Mouse (Mus musculus): ENCODE data around the gene Ifitm7. TPM values are rescaled to one million over a fixed set of nuclear protein-coding genes. Genes with fewer than 3 reads are reported as not detected.

Gene Ifitm7
- polyA plus RNA-seq (2015; fragmentation: Nextera tagmentation; extraction: Ambion mirVana), result not detected in 2 replicates

DNA sequence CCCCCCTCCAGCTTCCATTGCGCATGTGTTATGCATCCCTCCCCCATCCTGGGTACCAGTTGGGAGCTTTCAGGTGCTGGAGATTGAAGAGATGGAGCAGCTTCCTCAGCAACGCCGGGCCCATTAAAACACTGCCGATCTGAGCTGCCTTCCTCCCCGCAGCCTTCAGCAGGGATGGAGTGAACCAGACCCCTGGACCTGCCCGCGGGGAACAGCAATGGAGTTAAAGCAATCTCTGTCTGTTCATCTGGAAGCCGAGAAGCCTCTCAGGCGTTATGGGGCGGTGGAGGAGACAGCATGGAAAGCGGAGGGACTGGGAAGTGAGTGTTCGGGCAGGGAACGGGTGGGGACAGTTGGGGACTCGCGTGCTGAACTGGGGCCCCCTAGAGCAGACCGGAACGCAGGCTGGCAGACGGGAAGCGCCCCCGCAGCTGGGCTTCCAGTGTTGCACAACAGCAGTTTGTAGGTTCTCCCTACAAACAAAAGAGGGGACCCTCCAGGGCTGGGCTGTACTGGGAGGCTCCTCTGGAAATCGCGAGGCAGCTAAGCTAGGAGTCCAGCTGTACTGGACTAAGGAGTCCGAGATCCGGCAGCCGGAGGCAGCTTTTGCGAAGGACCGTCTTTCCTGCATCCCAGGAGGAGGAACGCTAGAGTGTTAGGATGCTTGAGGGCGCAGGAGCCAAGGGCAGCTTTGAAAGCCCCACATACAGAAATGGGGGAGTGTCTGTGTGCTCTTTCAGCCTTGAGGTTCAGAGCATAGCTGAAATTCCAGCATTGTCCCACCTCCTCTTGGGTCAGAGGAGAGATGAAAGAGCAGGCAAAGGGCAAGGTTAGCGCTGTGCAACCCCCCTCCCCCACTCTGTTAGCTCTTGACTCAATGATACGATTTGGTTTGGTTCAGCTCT lies at the start of gene Ifitm7, which contains the start of gene 2900011O08Rik:
Gene Ifitm7 (minus strand): TSS at position 315 of the 905 bp plus-strand sequence.
Gene 2900011O08Rik (plus strand): TSS at position 31 of the 905 bp plus-strand sequence.
- 0 out of 2 replicates have a peak, but pooled peaks have one; percentile 43 for ATAC-seq (ENCODE audit: insufficient read depth, low FRiP score, low read depth)
- H3K27me3 ChIP-seq (replicated peaks), result no peaks in the 10 kb centered on the region
- H3K4me1 ChIP-seq, result no peaks in the 10 kb centered on the region
- H3K36me3 ChIP-seq, result no peaks in the 10 kb centered on the region
- no peak within 1 kb of the TSS for H3K9ac ChIP-seq
- H3K27ac ChIP-seq, result no peak within 1 kb of the TSS
- peak within 1 kb of the TSS; percentile 76 for H3K4me2 ChIP-seq
- peak within 1 kb of the TSS; percentile 39 for H3K4me3 ChIP-seq (replicated peaks)
- H3K9me3 ChIP-seq, result no peaks in the 10 kb centered on the region
- WGBS, result under 1% methylated on average over 31 of the region's 31 CpGs

DNA sequence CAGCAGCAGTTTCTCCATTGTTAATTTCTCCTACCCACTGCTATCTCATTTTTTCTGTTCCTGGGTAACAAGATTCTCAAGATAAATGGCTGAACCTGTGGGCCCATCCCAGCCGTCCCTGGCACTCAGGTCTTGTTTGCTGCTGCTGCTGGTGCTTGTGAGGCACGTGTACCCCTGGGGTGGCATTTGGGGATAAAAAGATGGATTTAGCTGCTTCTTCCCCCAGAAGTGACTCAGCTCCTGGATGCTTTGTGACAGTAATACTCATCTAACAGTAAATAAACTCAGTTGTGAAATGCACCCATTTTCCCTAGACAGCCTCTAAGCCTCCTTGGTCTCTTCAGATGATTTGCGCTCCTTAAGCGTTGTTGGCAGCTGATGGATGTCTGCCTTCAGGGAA lies 46.4 kb upstream of the Ifitm7 start:
- H3K4me1 ChIP-seq, result no peaks in the 10 kb centered on the region
- H3K27ac ChIP-seq, result no peak overlapping the region
- no peak for ATAC-seq (ENCODE audit: insufficient read depth, low FRiP score, low read depth)
- no peak overlapping the region for H3K9ac ChIP-seq
- no peak overlapping the region for H3K4me3 ChIP-seq (replicated peaks)
- 62% methylated on average over 4 of the region's 4 CpGs for WGBS
- no peak overlapping the region for H3K4me2 ChIP-seq
- H3K27me3 ChIP-seq (replicated peaks), result no peaks in the 10 kb centered on the region
- H3K36me3 ChIP-seq, result no peaks in the 10 kb centered on the region
- no peaks in the 10 kb centered on the region for H3K9me3 ChIP-seq

DNA sequence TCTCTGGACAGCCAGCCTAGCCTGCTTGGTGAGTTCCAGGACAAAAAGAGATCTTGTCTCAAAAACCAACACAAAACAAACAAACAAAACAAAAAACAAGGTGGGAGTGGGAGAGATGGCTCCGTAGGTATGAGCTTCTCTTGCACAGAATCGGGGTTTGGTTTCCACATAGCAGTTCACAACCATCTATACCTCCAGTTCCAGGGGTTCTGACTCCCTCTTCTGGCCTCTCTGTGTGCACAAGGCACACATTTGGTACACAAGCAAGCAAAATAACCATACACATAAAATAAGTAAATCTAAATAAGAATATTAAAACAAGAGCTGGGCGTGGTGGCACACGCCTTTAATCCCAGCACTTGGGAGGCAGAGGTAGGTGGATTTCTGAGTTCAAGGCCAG lies 44.0 kb upstream of the Ifitm7 start:
- no peaks in the 10 kb centered on the region for H3K36me3 ChIP-seq
- H3K4me2 ChIP-seq, result no peak overlapping the region
- WGBS, result 84% methylated on average over 4 of the region's 4 CpGs
- no peak overlapping the region for H3K9ac ChIP-seq
- H3K4me3 ChIP-seq (replicated peaks), result no peak overlapping the region
- H3K9me3 ChIP-seq, result no peaks in the 10 kb centered on the region
- ATAC-seq (ENCODE audit: insufficient read depth, low FRiP score, low read depth), result no peak
- H3K4me1 ChIP-seq, result no peaks in the 10 kb centered on the region
- no peak overlapping the region for H3K27ac ChIP-seq
- H3K27me3 ChIP-seq (replicated peaks), result no peaks in the 10 kb centered on the region

DNA sequence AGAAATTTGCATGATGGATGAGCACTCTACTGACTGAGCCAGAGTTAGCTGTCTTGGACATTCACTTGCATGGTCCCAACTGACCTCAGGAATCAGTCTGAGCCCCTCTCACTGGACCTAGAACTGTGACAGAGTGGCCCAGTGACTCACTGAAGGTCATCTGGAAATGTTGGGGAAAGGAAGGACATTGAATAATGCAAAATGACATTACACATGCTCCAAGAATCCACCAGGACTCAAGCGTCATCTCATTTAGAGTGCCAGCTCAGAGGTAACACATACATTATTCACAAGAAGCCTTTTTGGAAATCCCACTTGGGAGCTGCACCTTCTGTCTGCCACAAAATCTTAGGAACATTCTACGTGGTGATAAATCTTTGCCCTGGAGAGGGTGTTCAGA lies 43.2 kb upstream of the Ifitm7 start:
- no peaks in the 10 kb centered on the region for H3K9me3 ChIP-seq
- no peak for ATAC-seq (ENCODE audit: insufficient read depth, low FRiP score, low read depth)
- WGBS, result 79% methylated on average over 2 of the region's 2 CpGs
- no peak overlapping the region for H3K9ac ChIP-seq
- H3K4me2 ChIP-seq, result no peak overlapping the region
- no peak overlapping the region for H3K4me3 ChIP-seq (replicated peaks)
- H3K27me3 ChIP-seq (replicated peaks), result no peaks in the 10 kb centered on the region
- no peaks in the 10 kb centered on the region for H3K36me3 ChIP-seq
- H3K27ac ChIP-seq, result no peak overlapping the region
- no peaks in the 10 kb centered on the region for H3K4me1 ChIP-seq

DNA sequence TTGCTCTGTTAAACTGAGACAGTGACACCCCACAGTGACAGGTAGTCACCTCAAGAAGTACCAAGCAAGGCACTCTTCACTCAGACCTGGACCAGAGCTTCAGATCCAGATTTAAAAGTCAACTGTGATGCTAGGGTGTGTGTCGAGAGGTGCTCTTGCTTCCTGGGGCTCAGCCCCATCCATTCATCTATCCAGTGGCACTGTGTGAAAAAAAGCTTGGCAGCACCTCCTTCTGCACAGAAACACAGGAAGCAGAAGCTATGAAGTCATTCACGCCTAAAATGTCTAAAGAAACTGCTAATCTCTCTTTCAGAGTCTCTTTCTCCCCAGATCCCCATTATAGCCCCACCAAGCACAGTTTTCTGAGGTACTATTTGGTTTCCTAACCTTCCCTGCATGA lies 42.4 kb upstream of the Ifitm7 start:
- Histone ChIP-seq H3K4me3 (replicated peaks) (no peak overlapping the region), H3K4me1 (no peaks in the 10 kb centered on the region), H3K36me3 (no peaks in the 10 kb centered on the region), H3K9me3 (no peaks in the 10 kb centered on the region), H3K4me2 (no peak overlapping the region), H3K27ac (no peak overlapping the region), H3K27me3 (replicated peaks) (no peaks in the 10 kb centered on the region), H3K9ac (no peak overlapping the region)
- no peak for ATAC-seq (ENCODE audit: insufficient read depth, low FRiP score, low read depth)
- 61% methylated on average over 2 of the region's 2 CpGs for WGBS

DNA sequence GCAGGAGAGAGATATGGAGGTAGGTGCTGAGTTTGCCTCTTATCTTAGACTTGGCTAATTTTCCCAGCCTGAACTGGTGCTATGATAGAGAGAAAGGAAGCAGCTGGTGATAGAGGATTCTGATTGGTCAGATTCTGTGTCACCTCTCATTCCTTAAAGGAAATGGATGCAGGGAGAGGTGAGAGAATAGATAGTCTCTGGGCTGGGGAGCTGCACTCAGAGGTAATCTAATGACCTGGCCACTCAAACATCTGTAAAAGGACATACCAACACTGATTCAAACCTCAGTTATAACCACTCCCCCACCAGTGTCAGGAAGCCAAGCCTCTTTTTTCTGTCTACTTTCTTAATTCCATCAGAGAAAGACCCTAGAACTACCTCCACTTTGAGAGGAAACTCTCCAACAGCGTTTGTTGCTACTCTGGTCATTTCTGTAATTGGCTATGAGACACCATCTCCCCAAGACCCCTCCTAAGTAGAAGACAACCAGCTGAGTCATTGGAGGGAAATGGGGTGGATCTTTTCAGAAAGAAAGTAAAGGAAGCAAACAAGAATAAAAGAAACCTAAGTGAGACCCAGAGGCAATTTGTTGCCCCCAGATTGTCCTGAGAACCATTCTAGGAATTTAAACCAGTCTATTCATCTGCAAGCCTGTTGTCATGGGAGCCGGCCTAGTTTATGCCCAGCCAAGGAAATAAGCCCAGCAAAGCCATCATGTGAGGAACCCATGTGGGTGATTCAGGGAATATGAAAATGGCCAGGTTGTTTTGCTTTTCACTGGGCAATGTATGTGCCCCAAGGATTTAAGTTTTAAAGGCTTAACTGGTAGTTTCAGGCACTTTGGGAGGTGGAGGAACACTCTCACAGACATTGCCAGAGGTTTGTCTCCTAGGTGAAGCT lies 38.7 kb upstream of the Ifitm7 start:
- Histone ChIP-seq H3K9ac (no peak overlapping the region), H3K4me2 (no peak overlapping the region), H3K4me1 (no peaks in the 10 kb centered on the region), H3K4me3 (replicated peaks) (no peak overlapping the region), H3K27ac (no peak overlapping the region), H3K9me3 (no peaks in the 10 kb centered on the region), H3K27me3 (replicated peaks) (no peaks in the 10 kb centered on the region), H3K36me3 (no peaks in the 10 kb centered on the region)
- WGBS, result 72% methylated on average over 2 of the region's 2 CpGs
- ATAC-seq (ENCODE audit: insufficient read depth, low FRiP score, low read depth), result no peak

DNA sequence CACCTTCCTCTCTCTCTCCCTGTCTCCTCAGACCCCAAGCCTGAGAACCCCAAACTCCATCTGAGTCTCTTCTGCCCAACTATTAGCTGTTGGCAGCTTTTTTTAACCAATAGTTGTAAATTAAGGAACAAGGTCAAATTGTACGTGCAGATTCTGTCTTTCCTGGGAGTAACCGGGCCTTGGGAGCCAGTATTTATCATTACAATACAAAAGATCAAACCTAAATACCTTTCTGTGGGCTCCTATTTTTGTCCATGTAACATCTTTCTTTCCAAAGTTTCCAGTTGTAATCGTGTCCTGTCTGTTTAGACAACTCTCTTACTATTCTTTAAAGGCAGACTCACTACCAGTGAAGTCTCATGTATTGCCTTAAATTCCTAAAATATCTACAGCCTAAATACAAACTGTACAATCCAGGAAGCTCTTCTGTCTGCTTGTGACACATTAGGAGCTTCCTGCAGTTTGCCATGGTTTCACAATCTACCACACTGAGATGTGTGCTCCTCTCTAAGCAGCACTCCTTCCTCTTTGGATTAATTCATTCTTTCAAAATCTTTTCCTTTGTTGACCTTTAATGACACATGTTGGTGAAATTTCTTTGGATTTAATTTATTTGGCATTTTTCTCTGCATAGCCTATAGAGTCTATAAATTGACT lies 34.6 kb upstream of the Ifitm7 start:
- 72% methylated on average over 3 of the region's 3 CpGs for WGBS
- no peak for ATAC-seq (ENCODE audit: insufficient read depth, low FRiP score, low read depth)
- no peak overlapping the region for H3K4me3 ChIP-seq (replicated peaks)

DNA sequence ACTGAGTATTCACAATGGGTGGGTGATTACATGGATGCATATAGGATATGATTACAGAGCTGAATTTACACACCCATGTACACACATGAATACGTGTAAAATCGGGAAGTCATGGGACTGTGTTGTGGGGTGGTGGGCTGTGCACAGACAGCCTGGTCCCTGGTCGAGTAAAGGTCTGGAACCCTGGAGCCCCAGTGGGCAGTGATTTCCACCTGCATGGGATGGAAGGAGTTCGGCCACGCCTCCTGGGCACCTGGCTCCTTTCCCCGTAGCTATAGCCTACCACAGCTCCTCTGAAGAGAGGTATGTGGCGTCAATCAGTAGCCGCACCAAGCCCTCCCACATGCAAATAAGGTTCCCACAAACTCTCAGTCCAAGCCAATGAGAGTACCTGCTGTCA lies 30.6 kb upstream of the Ifitm7 start:
- Histone ChIP-seq H3K4me1 (no peaks in the 10 kb centered on the region), H3K4me3 (replicated peaks) (no peak overlapping the region), H3K36me3 (no peaks in the 10 kb centered on the region), H3K27ac (no peak overlapping the region), H3K9me3 (no peaks in the 10 kb centered on the region), H3K4me2 (no peak overlapping the region), H3K9ac (no peak overlapping the region), H3K27me3 (replicated peaks) (no peaks in the 10 kb centered on the region)
- no peak for ATAC-seq (ENCODE audit: insufficient read depth, low FRiP score, low read depth)
- WGBS, result 82% methylated on average over 8 of the region's 8 CpGs

More for the DNA sequence above, 34.6 kb upstream of the Ifitm7 start:
- no peaks in the 10 kb centered on the region for H3K9me3 ChIP-seq
- H3K9ac ChIP-seq, result no peak overlapping the region
- H3K27me3 ChIP-seq (replicated peaks), result no peaks in the 10 kb centered on the region
- no peak overlapping the region for H3K4me2 ChIP-seq
- H3K4me1 ChIP-seq, result no peaks in the 10 kb centered on the region
- H3K36me3 ChIP-seq, result no peaks in the 10 kb centered on the region
- no peak overlapping the region for H3K27ac ChIP-seq

DNA sequence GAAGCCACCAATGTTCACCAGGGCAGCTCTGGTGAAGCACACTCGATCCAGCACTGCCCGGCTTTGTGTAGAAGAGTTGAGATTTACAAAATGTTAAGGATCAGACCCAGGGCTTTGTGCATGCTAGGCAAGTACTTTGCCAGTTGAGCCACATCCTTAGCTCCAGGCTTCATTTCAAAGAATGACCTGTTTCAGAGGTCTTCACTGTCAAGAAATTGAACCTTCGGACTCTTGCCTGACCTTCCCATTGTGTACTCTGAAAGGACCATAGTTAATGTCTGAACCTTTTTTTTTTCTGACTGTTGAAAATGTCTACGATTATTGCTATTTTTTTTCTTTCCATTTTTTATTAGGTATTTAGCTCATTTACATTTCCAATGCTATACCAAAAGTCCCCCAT lies 23.3 kb upstream of the Ifitm7 start:
- Histone ChIP-seq H3K27me3 (replicated peaks) (no peaks in the 10 kb centered on the region), H3K4me1 (no peaks in the 10 kb centered on the region), H3K36me3 (no peaks in the 10 kb centered on the region), H3K27ac (no peak overlapping the region), H3K4me2 (no peak overlapping the region), H3K9ac (no peak overlapping the region), H3K4me3 (replicated peaks) (no peak overlapping the region), H3K9me3 (no peaks in the 10 kb centered on the region)
- 92% methylated on average over 4 of the region's 4 CpGs for WGBS
- no peak for ATAC-seq (ENCODE audit: insufficient read depth, low FRiP score, low read depth)

DNA sequence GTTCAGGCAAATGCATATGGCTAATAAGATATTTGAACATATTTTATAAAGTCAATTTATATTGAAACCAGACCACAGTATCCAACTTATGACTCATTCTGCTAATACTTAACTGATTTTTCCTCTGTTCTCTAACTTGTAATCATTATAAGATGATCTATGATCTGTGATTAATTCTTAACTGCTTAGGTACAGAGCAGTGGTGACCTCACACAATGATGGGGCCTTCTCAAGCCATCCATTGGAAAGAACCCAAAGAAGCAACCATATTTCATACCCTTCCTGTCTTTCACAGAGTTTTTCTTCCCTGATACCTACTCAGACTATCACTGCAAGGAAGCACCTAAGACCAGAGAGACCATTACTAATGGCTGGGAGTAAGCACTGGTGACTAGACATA lies 22.0 kb upstream of the Ifitm7 start:
- H3K4me3 ChIP-seq (replicated peaks), result no peak overlapping the region
- no peak overlapping the region for H3K9ac ChIP-seq
- no peaks in the 10 kb centered on the region for H3K36me3 ChIP-seq
- H3K4me1 ChIP-seq, result no peaks in the 10 kb centered on the region
- no peaks in the 10 kb centered on the region for H3K9me3 ChIP-seq
- no peak for ATAC-seq (ENCODE audit: insufficient read depth, low FRiP score, low read depth)
- H3K27me3 ChIP-seq (replicated peaks), result no peaks in the 10 kb centered on the region
- H3K27ac ChIP-seq, result no peak overlapping the region
- H3K4me2 ChIP-seq, result no peak overlapping the region

DNA sequence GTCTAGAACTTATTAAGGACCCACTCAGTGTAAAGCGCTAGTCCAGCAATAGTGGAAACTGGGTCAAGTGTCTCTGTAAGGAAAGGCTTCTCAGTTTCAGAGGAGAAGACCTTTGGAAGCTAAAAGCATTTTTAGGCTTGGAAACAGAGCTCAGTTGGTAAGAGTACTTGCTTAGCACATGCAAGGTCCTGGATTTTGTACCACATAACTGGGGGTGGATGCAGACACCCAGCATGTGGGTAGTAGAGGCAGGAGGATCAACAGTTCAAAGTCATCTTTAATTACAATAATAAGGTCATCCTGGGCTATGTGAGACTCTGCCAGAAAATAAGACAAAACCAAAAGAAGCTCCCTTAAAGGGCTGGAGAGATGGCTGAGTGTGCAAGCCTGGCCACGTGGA lies 21.4 kb upstream of the Ifitm7 start:
- H3K4me3 ChIP-seq (replicated peaks), result no peak overlapping the region
- no peak overlapping the region for H3K27ac ChIP-seq
- no peak overlapping the region for H3K9ac ChIP-seq
- 73% methylated on average over 2 of the region's 2 CpGs for WGBS
- H3K4me2 ChIP-seq, result no peak overlapping the region
- H3K4me1 ChIP-seq, result no peaks in the 10 kb centered on the region
- no peaks in the 10 kb centered on the region for H3K36me3 ChIP-seq
- no peaks in the 10 kb centered on the region for H3K27me3 ChIP-seq (replicated peaks)
- ATAC-seq (ENCODE audit: insufficient read depth, low FRiP score, low read depth), result no peak
- no peaks in the 10 kb centered on the region for H3K9me3 ChIP-seq
